Mouse (Mus musculus) limb, embryonic 13.5 days (tissue): ENCODE data around the gene Sardh. TPM values are rescaled to one million over a fixed set of nuclear protein-coding genes. Genes with fewer than 3 reads are reported as not detected.

Source experiments
- ATAC-seq: fragments of 200-750 bp; cut with Nextera tagmentation; 2 replicates; pipeline ENCODE4 v1.8.0; 2017; ENCODE audit warnings: low read depth, moderate number of reproducible peaks, moderate TSS enrichment; ENCODE audit not compliant: low FRiP score
- H3K27ac ChIP-seq: fragments of 300-500 bp; sonication (generic); 2 replicates; pipeline ENCODE4 v1.5.1; 2015; ENCODE audit warnings: inconsistent platforms, mild to moderate bottlenecking, moderate library complexity
- H3K27me3 ChIP-seq: fragments of 300-500 bp; sonication (generic); 2 replicates; pipeline ENCODE4 v1.6.1; 2015; ENCODE audit warnings: mild to moderate bottlenecking, inconsistent platforms
- H3K36me3 ChIP-seq: fragments of 300-500 bp; sonication (generic); 2 replicates; pipeline ENCODE4 v1.6.1; 2015; ENCODE audit warnings: inconsistent platforms, mild to moderate bottlenecking, moderate library complexity
- H3K4me1 ChIP-seq: fragments of 300-500 bp; sonication (generic); 2 replicates; pipeline ENCODE4 v1.6.1; 2015; ENCODE audit warnings: inconsistent platforms
- H3K4me2 ChIP-seq: fragments of 300-500 bp; sonication (generic); replicated peaks from 2 replicates; pipeline ENCODE4 v1.6.1; 2015; ENCODE audit warnings: inconsistent platforms, mild to moderate bottlenecking, moderate library complexity
- H3K4me3 ChIP-seq: fragments of 300-500 bp; sonication (generic); 2 replicates; pipeline ENCODE4 v1.5.1; 2015; ENCODE audit warnings: moderate library complexity, mild to moderate bottlenecking, inconsistent platforms
- H3K9ac ChIP-seq: fragments of 300-500 bp; sonication (generic); 2 replicates; pipeline ENCODE4 v1.6.1; 2015; ENCODE audit warnings: mild to moderate bottlenecking, inconsistent platforms
- H3K9me3 ChIP-seq: fragments of 300-500 bp; sonication (generic); 2 replicates; pipeline ENCODE4 v1.6.1; 2016; ENCODE audit warnings: inconsistent platforms
- WGBS: fragments of 180-500 bp; shearing (Covaris S2); methylation state at CpG from one replicate; pipeline ENCODE4 v1.1.7; 2015; 5-methylcytosine and 5-hydroxymethylcytosine counted together
- polyA plus RNA-seq: library from polyadenylated mRNA; unstranded; fragments of >200 nt; fragmentation: Nextera tagmentation; extraction: Ambion mirVana; gene quantifications from 2 replicates; pipeline ENCODE4 v1.2.1, GENCODE M21; 2015

The Sardh gene
- polyA plus RNA-seq, 1 experiment from 2014 or later: 8.6 TPM

GRCm38 (mm10) chr2:27218121-27218544, 30.0 kb downstream of the Sardh start:
- Histone ChIP-seq H3K9ac (no peak overlapping the region), H3K4me2 (no peak overlapping the region), H3K4me1 (0 out of 2 replicates have a peak, but pooled peaks cover 1% of the 10 kb centered on the region), H3K36me3 (no peaks in the 10 kb centered on the region), H3K4me3 (no peak overlapping the region), H3K27me3 (no peaks in the 10 kb centered on the region), H3K27ac (no peak overlapping the region), H3K9me3 (no peaks in the 10 kb centered on the region)
- 78% methylated on average over 2 of the region's 2 CpGs for WGBS
- ATAC-seq: no peak

- WGBS: 86% methylated on average over 2 of the region's 2 CpGs
- Histone ChIP-seq H3K36me3 (no peaks in the 10 kb centered on the region), H3K9me3 (no peaks in the 10 kb centered on the region), H3K27ac (no peak overlapping the region), H3K9ac (no peak overlapping the region), H3K4me2 (no peak overlapping the region), H3K4me3 (no peak overlapping the region), H3K27me3 (no peaks in the 10 kb centered on the region), H3K4me1 (peaks cover 10% of the 10 kb centered on the region)
- no peak for ATAC-seq
These were observed 32.6 kb downstream of the Sardh start for GRCm38 (mm10) chr2:27215537-27215936.

- Histone ChIP-seq H3K4me3 (no peak overlapping the region), H3K27ac (no peak overlapping the region), H3K4me1 (peaks cover 38% of the 10 kb centered on the region), H3K36me3 (no peaks in the 10 kb centered on the region), H3K9ac (no peak overlapping the region), H3K4me2 (no peak overlapping the region), H3K27me3 (no peaks in the 10 kb centered on the region), H3K9me3 (no peaks in the 10 kb centered on the region)
- ATAC-seq: no peak
- WGBS: 69% methylated on average over 8 of the region's 8 CpGs
These were observed 35.9 kb downstream of the Sardh start for GRCm38 (mm10) chr2:27211966-27212893.

- H3K27ac ChIP-seq: no peak overlapping the region
- H3K4me2 ChIP-seq: no peak overlapping the region
- H3K36me3 ChIP-seq: no peaks in the 10 kb centered on the region
- no peak overlapping the region for H3K4me3 ChIP-seq
- no peak for ATAC-seq
- H3K9me3 ChIP-seq: no peaks in the 10 kb centered on the region
- peaks cover 52% of the 10 kb centered on the region for H3K4me1 ChIP-seq
- WGBS: 76% methylated on average over 12 of the region's 12 CpGs
- H3K9ac ChIP-seq: no peak overlapping the region
- no peaks in the 10 kb centered on the region for H3K27me3 ChIP-seq
These were observed 37.4 kb downstream of the Sardh start for GRCm38 (mm10) chr2:27210676-27211210.

GRCm38 (mm10) chr2:27210255-27210654, 37.9 kb downstream of the Sardh start:
- H3K4me1 ChIP-seq: peaks cover 52% of the 10 kb centered on the region
- H3K9me3 ChIP-seq: no peaks in the 10 kb centered on the region
- H3K4me2 ChIP-seq: no peak overlapping the region
- H3K4me3 ChIP-seq: no peak overlapping the region
- WGBS: 42% methylated on average over 7 of the region's 7 CpGs
- no peaks in the 10 kb centered on the region for H3K27me3 ChIP-seq
- no peak for ATAC-seq
- H3K36me3 ChIP-seq: no peaks in the 10 kb centered on the region
- H3K9ac ChIP-seq: no peak overlapping the region
- no peak overlapping the region; the same call in 1 of the 2 replicates for H3K27ac ChIP-seq

GRCm38 (mm10) chr2:27209816-27210215, 38.3 kb downstream of the Sardh start:
- Histone ChIP-seq H3K9ac (peak overlapping the region; percentile 31; the same call in 1 of the 2 replicates), H3K4me1 (peaks cover 52% of the 10 kb centered on the region), H3K27ac (peak overlapping the region; percentile 44; the same call in 1 of the 2 replicates), H3K27me3 (no peaks in the 10 kb centered on the region), H3K4me2 (no peak overlapping the region), H3K9me3 (no peaks in the 10 kb centered on the region), H3K36me3 (no peaks in the 10 kb centered on the region), H3K4me3 (no peak overlapping the region)
- WGBS: 18% methylated on average over 5 of the region's 5 CpGs
- ATAC-seq: 0 out of 2 replicates have a peak, but pooled peaks have one; percentile 33

GRCm38 (mm10) chr2:27209370-27209769, 38.8 kb downstream of the Sardh start:
- Histone ChIP-seq H3K27me3 (no peaks in the 10 kb centered on the region), H3K4me3 (no peak overlapping the region), H3K4me1 (peaks cover 52% of the 10 kb centered on the region), H3K9me3 (no peaks in the 10 kb centered on the region), H3K9ac (no peak overlapping the region), H3K36me3 (no peaks in the 10 kb centered on the region), H3K27ac (peak overlapping the region; percentile 44; the same call in 1 of the 2 replicates), H3K4me2 (no peak overlapping the region)
- no peak; the same call in 1 of the 2 replicates for ATAC-seq
- 50% methylated on average over 9 of the region's 9 CpGs for WGBS

- Histone ChIP-seq H3K4me1 (peaks cover 47% of the 10 kb centered on the region), H3K27ac (no peak overlapping the region), H3K9me3 (no peaks in the 10 kb centered on the region)
These were observed 41.0 kb downstream of the Sardh start for GRCm38 (mm10) chr2:27207126-27207525.

GRCm38 (mm10) chr2:27206128-27206797, 41.9 kb downstream of the Sardh start:
- no peak overlapping the region for H3K4me2 ChIP-seq
- no peaks in the 10 kb centered on the region for H3K27me3 ChIP-seq
- H3K9me3 ChIP-seq: no peaks in the 10 kb centered on the region
- peaks cover 44% of the 10 kb centered on the region for H3K4me1 ChIP-seq
- H3K4me3 ChIP-seq: no peak overlapping the region
- H3K27ac ChIP-seq: no peak overlapping the region; the same call in 1 of the 2 replicates
- 65% methylated on average over 15 of the region's 15 CpGs for WGBS
- H3K9ac ChIP-seq: no peak overlapping the region
- ATAC-seq: no peak
- no peaks in the 10 kb centered on the region for H3K36me3 ChIP-seq

More at GRCm38 (mm10) chr2:27207126-27207525, 41.0 kb downstream of the Sardh start:
- Histone ChIP-seq H3K36me3 (no peaks in the 10 kb centered on the region), H3K9ac (peak overlapping the region; percentile 31; the same call in 1 of the 2 replicates), H3K4me3 (no peak overlapping the region), H3K27me3 (no peaks in the 10 kb centered on the region), H3K4me2 (no peak overlapping the region)
- WGBS: 88% methylated on average over 5 of the region's 5 CpGs
- ATAC-seq: no peak

GRCm38 (mm10) chr2:27205666-27206065, 42.5 kb downstream of the Sardh start:
- Histone ChIP-seq H3K9me3 (no peaks in the 10 kb centered on the region), H3K36me3 (no peaks in the 10 kb centered on the region), H3K9ac (no peak overlapping the region), H3K4me1 (peaks cover 42% of the 10 kb centered on the region), H3K27ac (no peak overlapping the region), H3K27me3 (no peaks in the 10 kb centered on the region), H3K4me3 (no peak overlapping the region), H3K4me2 (no peak overlapping the region)
- no peak for ATAC-seq
- 67% methylated on average over 10 of the region's 10 CpGs for WGBS

GRCm38 (mm10) chr2:27200586-27200985, 47.6 kb downstream of the Sardh start:
- H3K4me1 ChIP-seq: peaks cover 10% of the 10 kb centered on the region
- H3K27me3 ChIP-seq: no peaks in the 10 kb centered on the region
- H3K36me3 ChIP-seq: no peaks in the 10 kb centered on the region
- 75% methylated on average over 1 of the region's 1 CpGs for WGBS
- H3K4me3 ChIP-seq: no peak overlapping the region
- no peak for ATAC-seq
- no peaks in the 10 kb centered on the region for H3K9me3 ChIP-seq
- no peak overlapping the region for H3K27ac ChIP-seq
- H3K9ac ChIP-seq: no peak overlapping the region
- no peak overlapping the region for H3K4me2 ChIP-seq
